Mouse (Mus musculus) CH12.LX (cell line): ENCODE measurements around the gene Krtap29-1. TPM values are rescaled to one million over a fixed set of nuclear protein-coding genes. Genes with fewer than 3 reads are reported as not detected.

ENCODE experiments used
- DNase-seq: peaks from one replicate; pipeline ENCODE4 v3.0.0-alpha.2; 2013; ENCODE audit errors: extremely low read depth
- H3K27ac ChIP-seq: 2 replicates; pipeline ENCODE4 v1.5.1; 2012; ENCODE audit warnings: low read depth, mild to moderate bottlenecking, control low read depth, moderate library complexity; ENCODE audit not compliant: insufficient read depth
- H3K27me3 ChIP-seq: replicated peaks from 2 replicates; pipeline ENCODE3; 2012; ENCODE audit warnings: inconsistent platforms
- H3K36me3 ChIP-seq, 2 experiments: replicated peaks in 1 of 2; 2 replicates each; pipeline versions ENCODE3 to v1.6.1; 2012; ENCODE audit warnings: inconsistent platforms in 1 of 2, low read length in 1 of 2, mild to moderate bottlenecking in 1 of 2, mixed read lengths in 1 of 2, moderate library complexity in 1 of 2; ENCODE audit not compliant: control insufficient read depth in 1 of 2, insufficient read depth in 1 of 2
- H3K4me1 ChIP-seq, 2 experiments: 2 replicates each; pipeline ENCODE4 v1.6.1; 2012; ENCODE audit warnings: inconsistent platforms in 1 of 2, moderate library complexity in 1 of 2; ENCODE audit not compliant: insufficient read depth in 2 of 2, control insufficient read depth in 1 of 2
- H3K4me2 ChIP-seq: 2 replicates; pipeline ENCODE4 v1.6.1; 2012; ENCODE audit warnings: low read depth, mild to moderate bottlenecking, control low read depth; ENCODE audit not compliant: poor library complexity, insufficient read depth, severe bottlenecking
- H3K4me3 ChIP-seq, 3 experiments: fragments of 150-350 bp in 1 of 3; sonication (generic) in 1 of 3; replicated peaks in 1 of 3; 2 replicates each; pipeline versions ENCODE3 to v1.5.1; 2011 to 2012; ENCODE audit warnings: low read depth in 2 of 3, low read length in 2 of 3, mild to moderate bottlenecking in 2 of 3, moderate library complexity in 2 of 3, control low read depth in 1 of 3, improper control_type of control experiment in 1 of 3, inconsistent platforms in 1 of 3, mixed read lengths in 1 of 3; ENCODE audit not compliant: poor library complexity in 1 of 3
- H3K79me2 ChIP-seq: replicated peaks from 2 replicates; pipeline ENCODE4 v1.6.1; 2012; ENCODE audit warnings: mild to moderate bottlenecking, moderate library complexity; ENCODE audit not compliant: control insufficient read depth, poor library complexity, insufficient read depth, severe bottlenecking; ENCODE audit errors: extremely low read depth
- H3K9ac ChIP-seq: 2 replicates; pipeline ENCODE4 v1.6.1; 2012; ENCODE audit warnings: low read depth, mild to moderate bottlenecking, control low read depth, moderate library complexity; ENCODE audit not compliant: insufficient read depth
- H3K9me3 ChIP-seq: replicated peaks from 2 replicates; pipeline ENCODE3; 2012; ENCODE audit warnings: low read length, inconsistent platforms, mixed read lengths
- BHLHE40 ChIP-seq: IDR thresholded peaks from 2 replicates; pipeline ENCODE4 v1.6.1; 2011; ENCODE audit warnings: mild to moderate bottlenecking, low read depth, low read length, improper control_type of control experiment
- CTCF ChIP-seq, 2 experiments: IDR thresholded peaks in 1 of 2; conservative IDR thresholded peaks in 1 of 2; 2 replicates each; pipeline ENCODE4 v1.5.1; 2011 to 2012; ENCODE audit warnings: low read depth in 2 of 2, low read length in 2 of 2, improper control_type of control experiment in 1 of 2, inconsistent platforms in 1 of 2, mild to moderate bottlenecking in 1 of 2, moderate library complexity in 1 of 2
- E2F4 ChIP-seq: IDR thresholded peaks from 2 replicates; pipeline ENCODE4 v1.6.1; 2011; ENCODE audit warnings: low read depth, low read length, improper control_type of control experiment; ENCODE audit not compliant: insufficient replicate concordance
- ELF1 ChIP-seq: IDR thresholded peaks from 2 replicates; pipeline ENCODE4 v1.6.1; 2014; ENCODE audit warnings: low read depth, mild to moderate bottlenecking, inconsistent platforms, low read length, improper control_type of control experiment
- EP300 ChIP-seq: IDR thresholded peaks from 2 replicates; pipeline ENCODE4 v1.6.1; 2011; ENCODE audit warnings: low read length, improper control_type of control experiment
- ETS1 ChIP-seq: conservative IDR thresholded peaks from 2 replicates; pipeline ENCODE4 v1.6.1; 2012; ENCODE audit warnings: low read depth, mild to moderate bottlenecking, inconsistent platforms, low read length, improper control_type of control experiment, moderate library complexity
- HCFC1 ChIP-seq: IDR thresholded peaks from 2 replicates; pipeline ENCODE4 v1.6.1; 2012; ENCODE audit warnings: low read depth, mild to moderate bottlenecking, inconsistent platforms, low read length, improper control_type of control experiment
- IRF4 ChIP-seq: IDR thresholded peaks from 2 replicates; pipeline ENCODE4 v1.6.1; 2014; ENCODE audit warnings: low read depth, mild to moderate bottlenecking, inconsistent platforms, low read length, improper control_type of control experiment
- JUN ChIP-seq: IDR thresholded peaks from 2 replicates; pipeline ENCODE4 v1.6.1; 2011; ENCODE audit warnings: low read depth, mild to moderate bottlenecking, low read length, improper control_type of control experiment, moderate library complexity; ENCODE audit not compliant: insufficient read depth
- JUND ChIP-seq: conservative IDR thresholded peaks from 2 replicates; pipeline ENCODE4 v1.6.1; 2011; ENCODE audit warnings: low read depth, low read length, improper control_type of control experiment
- MAFK ChIP-seq: IDR thresholded peaks from 2 replicates; pipeline ENCODE4 v1.6.1; 2011; ENCODE audit warnings: low read length, improper control_type of control experiment; ENCODE audit not compliant: insufficient replicate concordance
- NELFE ChIP-seq: IDR thresholded peaks from 2 replicates; pipeline ENCODE4 v1.6.1; 2011; ENCODE audit warnings: low read depth, low read length, improper control_type of control experiment
- NRF1 ChIP-seq: IDR thresholded peaks from 2 replicates; pipeline ENCODE4 v1.6.1; 2014; ENCODE audit warnings: low read depth, mild to moderate bottlenecking, inconsistent platforms, low read length, improper control_type of control experiment, moderate library complexity
- POLR2A ChIP-seq: IDR thresholded peaks from 2 replicates; pipeline ENCODE4 v1.6.1; 2011; ENCODE audit warnings: low read depth, mild to moderate bottlenecking, improper control_type of control experiment, low read length
- POLR2AphosphoS2 ChIP-seq: IDR thresholded peaks from 2 replicates; pipeline ENCODE4 v1.6.1; 2011; ENCODE audit warnings: low read depth, low read length, improper control_type of control experiment
- SIN3A ChIP-seq: IDR thresholded peaks from 2 replicates; pipeline ENCODE4 v1.6.1; 2012; ENCODE audit warnings: low read length, improper control_type of control experiment, inconsistent platforms
- SMC3 ChIP-seq: IDR thresholded peaks from 2 replicates; pipeline ENCODE4 v1.6.1; 2011; ENCODE audit warnings: low read depth, low read length, improper control_type of control experiment
- TBP ChIP-seq: conservative IDR thresholded peaks from 2 replicates; pipeline ENCODE4 v1.6.1; 2011; ENCODE audit warnings: low read depth, low read length, improper control_type of control experiment
- UBTF ChIP-seq: IDR thresholded peaks from 2 replicates; pipeline ENCODE4 v1.6.1; 2012; ENCODE audit warnings: low read depth, mild to moderate bottlenecking, inconsistent platforms, low read length, improper control_type of control experiment, moderate library complexity
- USF1 ChIP-seq: IDR thresholded peaks from 2 replicates; pipeline ENCODE4 v1.6.1; 2014; ENCODE audit warnings: low read depth, mild to moderate bottlenecking, inconsistent platforms, low read length, improper control_type of control experiment
- USF2 ChIP-seq: conservative IDR thresholded peaks from 2 replicates; pipeline ENCODE4 v1.6.1; 2011; ENCODE audit warnings: low read depth, low read length, improper control_type of control experiment
- ZC3H11A ChIP-seq: IDR thresholded peaks from 2 replicates; pipeline ENCODE4 v1.6.1; 2012; ENCODE audit warnings: low read depth, mild to moderate bottlenecking, inconsistent platforms, low read length, improper control_type of control experiment
- ZKSCAN1 ChIP-seq: IDR thresholded peaks from 2 replicates; pipeline ENCODE4 v1.6.1; 2012; ENCODE audit warnings: low read depth, inconsistent platforms, low read length, improper control_type of control experiment, borderline replicate concordance
- ZMIZ1 ChIP-seq: IDR thresholded peaks from 2 replicates; pipeline ENCODE4 v1.6.1; 2012; ENCODE audit warnings: low read depth, mild to moderate bottlenecking, inconsistent platforms, low read length, improper control_type of control experiment
- ZNF384 ChIP-seq: IDR thresholded peaks from 2 replicates; pipeline ENCODE4 v1.6.1; 2012; ENCODE audit warnings: low read depth, low read length, improper control_type of control experiment, inconsistent platforms
- dilution Hi-C: fragments of 300-500 bp; cut with MboI; formaldehyde crosslinking; loops from 2 replicates; pipeline ENCODE4 v1.14.3; 2020; ENCODE audit warnings: low sequenced_read_pairs; ENCODE audit not compliant: extremely low pct_unique_long_range_greater_than_20kb, extremely low pct_ligation_motif_present
- in situ Hi-C: fragments of 300-500 bp; cut with MboI; formaldehyde crosslinking; loops from 3 replicates; pipeline ENCODE4 v1.14.3; 2019; ENCODE audit warnings: low sequenced_read_pairs, low pct_ligation_motif_present, low pct_unique_long_range_greater_than_20kb, mixed read lengths
- polyA plus RNA-seq: library from polyadenylated mRNA; unstranded; fragments of >175 nt; gene quantifications from 2 replicates; pipeline ENCODE4 v1.2.1, GENCODE M21; 2012; ENCODE audit warnings: low read depth; ENCODE audit not compliant: insufficient read length
- total RNA-seq, 2 experiments: library from RNA; depleted of rRNA; stranded (reverse); fragments of 300-350 nt in 1 of 2; fragments of >200 nt in 1 of 2; gene quantifications; 2 replicates each; pipeline ENCODE4 v1.2.3; 2012 to 2014

Gene Krtap29-1
- total and polyA plus RNA-seq, 3 experiments: not detected

- Histone ChIP-seq H3K36me3 (no peaks in the 10 kb centered on the region), H3K4me2 (no peak overlapping the region), H3K9me3 (peaks cover 6% of the 10 kb centered on the region), H3K27me3 (peaks cover 61% of the 10 kb centered on the region), H3K4me3 (no peak overlapping the region), H3K4me1 (no peaks in the 10 kb centered on the region), H3K9ac (no peak overlapping the region)
- dilution Hi-C loops: no loop called here
- DNase-seq: no peak
- in situ Hi-C loops: no loop called here
- TF ChIP-seq E2F4 (no peak), ZC3H11A (no peak), BHLHE40 (no peak), POLR2A (no peak), SMC3 (no peak), ELF1 (no peak), TBP (no peak), CTCF (conservative IDR thresholded peaks at IDR 0.05 in 1 of 2, IDR thresholded peaks at IDR 0.05 in 1 of 2; ENCODE audit: low read depth in 2 of 2, low read length in 2 of 2) (no peak), ZMIZ1 (no peak), SIN3A (no peak), ZKSCAN1 (no peak), NELFE (no peak), NRF1 (no peak), ZNF384 (no peak), MAFK (no peak), HCFC1 (no peak), UBTF (no peak)
- TF ChIP-seq, all 38 proteins: peak for 0
- Histone ChIP-seq H3K79me2 (no peaks in the 10 kb centered on the region), H3K27ac (no peak overlapping the region)
Observed at GRCm38 (mm10) chr11:99999091-99999490, 20.2 kb upstream of the Krtap29-1 start.

- dilution Hi-C loops (no loop called here), in situ Hi-C loops (no loop called here)
- Histone ChIP-seq H3K79me2 (no peaks in the 10 kb centered on the region), H3K9ac (no peak overlapping the region), H3K4me3 (no peak overlapping the region), H3K4me2 (no peak overlapping the region), H3K27ac (no peak overlapping the region), H3K27me3 (peaks cover 78% of the 10 kb centered on the region), H3K9me3 (no peaks in the 10 kb centered on the region), H3K4me1 (no peaks in the 10 kb centered on the region), H3K36me3 (no peaks in the 10 kb centered on the region)
- no peak for DNase-seq
- TF ChIP-seq USF2 (no peak), POLR2AphosphoS2 (no peak), ETS1 (no peak), USF1 (no peak), ELF1 (no peak), EP300 (no peak), JUN (no peak), JUND (no peak), ZKSCAN1 (no peak), IRF4 (no peak)
- TF ChIP-seq, all 38 proteins: peak for 0
Observed at GRCm38 (mm10) chr11:99994384-99994661, 15.5 kb upstream of the Krtap29-1 start.
